Mouse (Mus musculus): Measurements from ENCODE around the gene Ddx52. TPM values are rescaled to one million over a fixed set of nuclear protein-coding genes. Genes with fewer than 3 reads are reported as not detected.

Ddx52 gene
- 47.5 TPM for polyA plus RNA-seq (2014; fragmentation: Illumina TruSeq; extraction: RNeasy Lipid Tissue Mini Kit (QIAGEN cat#74804); ENCODE audit: low replicate concordance)

DNA sequence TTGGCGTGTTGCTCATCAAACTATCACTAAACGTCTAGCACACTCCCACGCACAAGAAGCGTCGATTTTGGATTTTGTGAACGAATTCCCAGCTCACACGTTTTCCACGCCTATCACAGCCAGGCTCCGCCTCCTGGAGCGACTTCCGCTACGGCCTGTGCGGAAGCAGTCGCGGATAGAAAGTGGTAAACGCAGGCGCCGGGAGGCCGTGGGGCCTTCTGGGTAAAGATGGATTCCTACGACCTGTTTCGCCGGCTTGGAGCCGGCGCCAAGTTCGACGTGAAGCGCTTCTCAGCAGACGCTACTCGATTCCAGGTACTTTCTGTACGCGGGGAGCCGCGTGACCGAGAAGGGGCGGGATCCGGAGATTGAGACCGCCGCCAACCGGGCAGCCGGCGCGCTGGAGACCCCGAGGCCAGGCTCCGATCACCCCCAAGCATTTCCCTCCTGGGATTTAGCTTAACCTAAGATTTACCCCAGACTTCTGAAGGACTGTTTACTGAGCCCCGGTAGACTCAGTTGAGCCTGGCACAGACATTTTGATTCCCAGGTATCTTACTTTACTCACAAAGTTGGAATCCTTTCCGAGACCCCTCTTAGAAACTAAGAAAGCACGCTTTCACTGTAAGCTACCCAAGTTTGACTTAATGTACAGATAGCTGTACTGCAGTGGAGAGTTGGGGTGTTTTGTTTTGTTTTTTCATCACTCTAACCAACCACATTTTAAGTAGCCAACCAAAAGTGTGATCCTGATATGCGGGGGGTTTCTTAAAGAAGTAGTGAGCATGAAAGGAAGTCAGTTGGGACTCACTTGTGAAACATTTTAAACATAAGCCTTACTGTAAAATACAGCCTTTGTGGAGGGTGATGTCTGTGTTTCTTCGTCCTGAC is at the start of gene Ddx52:
TSS of gene Ddx52 (plus strand) at position 113 of the 891 bp plus-strand sequence.

DNA sequence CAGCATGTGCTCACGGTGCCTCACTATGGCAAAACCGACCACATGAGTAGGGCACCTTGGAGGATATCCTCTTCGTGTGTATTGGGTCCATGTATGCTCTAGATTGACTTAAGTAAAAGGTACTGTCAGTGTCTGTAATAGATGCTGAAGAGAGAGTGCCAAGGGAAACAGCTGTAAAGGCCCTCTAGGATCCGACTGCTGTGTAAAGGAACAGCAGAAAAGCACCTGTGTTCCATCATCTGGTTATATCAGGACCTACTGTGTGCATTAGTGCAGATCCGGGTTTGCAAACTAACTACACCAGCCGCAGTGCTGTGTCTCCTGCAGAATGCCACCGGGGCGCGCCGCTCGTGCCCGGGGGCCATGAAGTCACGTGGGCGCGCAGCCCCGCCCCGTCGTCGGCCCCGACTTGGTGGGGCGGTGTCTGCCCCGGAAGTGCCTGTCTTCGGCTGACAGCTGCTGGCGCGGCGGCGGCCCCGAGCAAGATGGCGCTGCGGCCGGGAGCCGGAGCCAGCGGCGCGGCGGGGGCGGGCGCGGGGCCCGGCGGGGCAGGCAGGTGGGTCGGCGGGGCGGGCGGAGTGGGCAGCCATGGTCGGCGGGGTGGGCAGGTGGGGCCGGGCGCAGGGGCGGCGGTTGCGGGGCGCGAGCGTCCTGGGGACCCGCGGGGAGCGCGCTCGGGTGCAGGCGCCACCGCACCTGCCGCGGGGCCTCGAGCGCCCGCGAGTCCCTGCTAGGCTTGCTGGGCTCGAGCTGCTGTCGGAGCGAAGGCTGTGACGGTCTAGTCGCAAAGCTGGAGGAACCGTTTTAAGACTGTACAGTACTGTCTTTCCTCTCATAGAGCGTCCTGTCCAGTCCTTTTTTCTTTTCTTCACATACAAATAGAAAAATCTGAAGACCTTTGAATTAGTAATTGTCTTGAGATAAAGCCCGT is 22.4 kb downstream of the Ddx52 start, which contains the start of gene Synrg:
TSS of gene Synrg (plus strand) at position 438 of the 931 bp plus-strand sequence.

Other genes with a start within 250 kb of the Ddx52 start
- gene Wfdc17, start 238.1 kb upstream of the Ddx52 start, polyA plus RNA-seq (2014; fragmentation: Illumina TruSeq; extraction: RNeasy Lipid Tissue Mini Kit (QIAGEN cat#74804); ENCODE audit: low replicate concordance): 24.5 TPM
- not detected for gene Wfdc18, start 233.0 kb upstream of the Ddx52 start, polyA plus RNA-seq (2014; fragmentation: Illumina TruSeq; extraction: RNeasy Lipid Tissue Mini Kit (QIAGEN cat#74804); ENCODE audit: low replicate concordance)
- gene Wfdc21, start 195.1 kb upstream of the Ddx52 start, polyA plus RNA-seq (2014; fragmentation: Illumina TruSeq; extraction: RNeasy Lipid Tissue Mini Kit (QIAGEN cat#74804); ENCODE audit: low replicate concordance): 5.0 TPM
- gene Heatr6, start 188.4 kb upstream of the Ddx52 start, polyA plus RNA-seq (2014; fragmentation: Illumina TruSeq; extraction: RNeasy Lipid Tissue Mini Kit (QIAGEN cat#74804); ENCODE audit: low replicate concordance): 6.8 TPM
- 6.3 TPM for gene Hnf1b, start 92.0 kb upstream of the Ddx52 start, polyA plus RNA-seq (2014; fragmentation: Illumina TruSeq; extraction: RNeasy Lipid Tissue Mini Kit (QIAGEN cat#74804); ENCODE audit: low replicate concordance)
- gene Synrg, start 22.4 kb downstream of the Ddx52 start, polyA plus RNA-seq (2014; fragmentation: Illumina TruSeq; extraction: RNeasy Lipid Tissue Mini Kit (QIAGEN cat#74804); ENCODE audit: low replicate concordance): 11.4 TPM
- 0.48 TPM for gene Dusp14, start 127.2 kb downstream of the Ddx52 start, polyA plus RNA-seq (2014; fragmentation: Illumina TruSeq; extraction: RNeasy Lipid Tissue Mini Kit (QIAGEN cat#74804); ENCODE audit: low replicate concordance)
- 6.5 TPM for gene Tada2a, start 187.5 kb downstream of the Ddx52 start, polyA plus RNA-seq (2014; fragmentation: Illumina TruSeq; extraction: RNeasy Lipid Tissue Mini Kit (QIAGEN cat#74804); ENCODE audit: low replicate concordance)
- 4.3 TPM for gene Acaca, start 187.6 kb downstream of the Ddx52 start, polyA plus RNA-seq (2014; fragmentation: Illumina TruSeq; extraction: RNeasy Lipid Tissue Mini Kit (QIAGEN cat#74804); ENCODE audit: low replicate concordance)
- gene Gm11437, start 225.4 kb downstream of the Ddx52 start, polyA plus RNA-seq (2014; fragmentation: Illumina TruSeq; extraction: RNeasy Lipid Tissue Mini Kit (QIAGEN cat#74804); ENCODE audit: low replicate concordance): 62.0 TPM

Measured in small intestine, adult 10 weeks (tissue).